19 mouse cellular contexts compared by ENCODE assay signal in the genomic region with DNA sequence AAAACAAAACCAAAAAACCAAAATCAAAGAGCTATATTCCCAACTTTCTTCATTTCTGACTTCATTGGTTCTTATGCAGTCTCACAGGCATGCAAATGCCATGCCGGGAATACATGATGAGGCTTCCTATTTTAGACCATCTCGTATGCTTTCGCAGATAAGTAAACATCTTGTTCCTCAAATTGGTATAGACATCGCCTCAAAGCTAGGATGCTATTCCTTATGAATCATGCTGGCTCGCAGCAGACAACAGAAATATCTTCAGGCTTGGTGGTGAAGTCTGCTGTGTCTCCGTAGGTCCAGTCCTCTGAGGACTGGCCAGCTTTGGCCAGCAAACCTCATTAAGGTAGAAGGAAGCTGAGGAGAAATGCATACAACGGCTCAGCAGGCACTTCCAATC.
"Had no signal": no experiment of that assay in that cellular context is flagged by ENCODE, and none has a peak within 500 bp of the region (broad histone marks: within the 10 kb centered on the region; RNA-seq: fewer than 3 reads in every experiment).

No protein-coding gene starts in this region.

- ATAC-seq: midbrain, embryonic 16.5 days had no signal

- H3K27ac ChIP-seq: midbrain, embryonic 10.5 days; midbrain, embryonic 12.5 days; neural tube, embryonic 13.5 days; neural tube, embryonic 15.5 days had no signal

- H3K4me3 ChIP-seq: midbrain, embryonic 10.5 days; midbrain, embryonic 12.5 days; myocyte; neural tube, embryonic 13.5 days; neural tube, embryonic 15.5 days had no signal

- DNase-seq: lung, adult 18-20 months; lung, embryonic 14.5 days; lung, postnatal 10 days; lung, postnatal 4 days; midbrain, embryonic 14.5 days; retina, postnatal 1 day; right cerebral cortex, adult 18-20 months; right cerebral cortex, postnatal 25 days; right cerebral cortex, postnatal 4 days; spleen, adult 18-20 months; thymus, adult 2 months; thymus, postnatal 25 days; thymus, postnatal 4 days had no signal
